Mouse (Mus musculus) spleen, adult 2 months (tissue): ENCODE measurements around the gene Btg2. TPM values are rescaled to one million over a fixed set of nuclear protein-coding genes. Genes with fewer than 3 reads are reported as not detected.
A peak's percentile ranks its signal among the peaks of the same experiment; 100 is the strongest.

Experiments used
- DNase-seq, 2 experiments: peaks; one replicate each; pipeline versions ENCODE4 v3.0.0 to v3.0.0-alpha.2; 2012 to 2021; ENCODE audit warnings: low spot score in 2 of 2, low read depth in 1 of 2
- H3K27ac ChIP-seq: fragments of 200-500 bp; 2 replicates; pipeline ENCODE4 v1.5.1; 2012; ENCODE audit warnings: low read length, inconsistent platforms; ENCODE audit not compliant: insufficient read depth
- H3K27me3 ChIP-seq: fragments of 200-500 bp; 2 replicates; pipeline ENCODE4 v1.6.1; 2012; ENCODE audit warnings: mild to moderate bottlenecking, moderate library complexity, low read length, inconsistent platforms; ENCODE audit not compliant: control insufficient read depth, insufficient read depth
- H3K36me3 ChIP-seq: fragments of 200-500 bp; 2 replicates; pipeline ENCODE4 v1.6.1; 2012; ENCODE audit warnings: mild to moderate bottlenecking, low read length, inconsistent platforms; ENCODE audit not compliant: control insufficient read depth, insufficient read depth
- H3K4me1 ChIP-seq: fragments of 200-500 bp; 2 replicates; pipeline ENCODE4 v1.6.1; 2011; ENCODE audit warnings: inconsistent platforms; ENCODE audit not compliant: control insufficient read depth, insufficient read depth, insufficient read length
- H3K4me3 ChIP-seq: fragments of 200-500 bp; 2 replicates; pipeline ENCODE4 v1.5.1; 2011; ENCODE audit warnings: mild to moderate bottlenecking, inconsistent platforms; ENCODE audit not compliant: insufficient read depth, insufficient read length; ENCODE audit errors: extremely low read depth
- CTCF ChIP-seq: fragments of 200-500 bp; IDR thresholded peaks from 2 replicates; pipeline ENCODE4 v1.5.1; 2011; ENCODE audit warnings: mild to moderate bottlenecking, inconsistent platforms; ENCODE audit not compliant: insufficient read depth, insufficient read length, insufficient replicate concordance; ENCODE audit errors: extremely low read depth
- POLR2A ChIP-seq: fragments of 200-500 bp; IDR thresholded peaks from 2 replicates; pipeline ENCODE4 v1.6.1; 2011; ENCODE audit warnings: low read depth, low read length, inconsistent platforms
- WGBS: fragments of 180-500 bp; shearing (Covaris S2); methylation state at CpG from one replicate; pipeline ENCODE4 v1.1.7; 2018; 5-methylcytosine and 5-hydroxymethylcytosine counted together
- polyA plus RNA-seq: library from polyadenylated mRNA; depleted of rRNA; stranded (reverse); fragments of >200 nt; gene quantifications from 2 replicates; pipeline ENCODE4 v1.2.3, GENCODE M21; 2012; rRNA removed

Gene Btg2
- polyA plus RNA-seq: 115 and 123 TPM in 2 replicates

DNA sequence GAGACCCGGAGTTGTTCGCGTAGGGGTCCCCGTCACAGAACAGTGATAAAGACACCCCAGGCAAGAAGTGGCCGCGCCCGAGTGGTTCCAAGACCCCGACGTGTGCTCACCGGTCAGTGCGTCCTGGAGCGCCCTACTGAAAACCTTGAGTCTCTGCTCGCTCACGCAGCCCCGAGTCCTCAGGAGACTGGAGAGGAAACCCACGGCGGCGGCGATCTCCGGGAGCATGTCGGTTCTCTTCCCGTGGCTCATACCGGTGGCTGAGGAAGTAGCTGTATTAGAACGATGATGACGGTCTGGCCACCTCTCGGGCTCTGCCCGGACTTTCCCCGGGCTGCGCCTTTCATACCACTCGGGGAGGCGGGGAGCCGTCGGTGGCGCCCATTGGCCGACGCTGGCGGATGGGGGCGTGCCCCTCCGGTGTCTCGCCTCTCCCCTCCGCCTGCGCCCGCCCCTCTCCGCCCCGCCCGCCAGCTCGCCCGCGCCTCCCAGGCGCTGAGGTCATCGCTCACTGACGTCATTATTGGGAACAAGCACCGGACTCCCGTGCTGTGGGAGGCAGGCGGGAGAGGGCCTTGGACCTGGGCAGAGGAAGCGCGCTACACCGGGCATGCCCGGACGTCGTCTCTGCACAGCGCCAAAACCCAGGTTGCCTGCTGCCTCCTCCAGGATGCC is at the start of gene Btg2:
Gene Btg2 (minus strand): TSS at position 319 of the 675 bp plus-strand sequence.
- Histone ChIP-seq H3K36me3 (peaks cover 26% of the 10 kb centered on the region), H3K4me3 (peak within 1 kb of the TSS; percentile 95), H3K4me1 (peaks cover 34% of the 10 kb centered on the region), H3K27me3 (no peaks in the 10 kb centered on the region), H3K27ac (peak within 1 kb of the TSS; percentile 88)
- no peak for TF ChIP-seq CTCF
- TF ChIP-seq POLR2A: peak; percentile 100
- WGBS: 1% methylated on average over 58 of the region's 62 CpGs
- DNase-seq: peak; percentile 87 to 97

DNA sequence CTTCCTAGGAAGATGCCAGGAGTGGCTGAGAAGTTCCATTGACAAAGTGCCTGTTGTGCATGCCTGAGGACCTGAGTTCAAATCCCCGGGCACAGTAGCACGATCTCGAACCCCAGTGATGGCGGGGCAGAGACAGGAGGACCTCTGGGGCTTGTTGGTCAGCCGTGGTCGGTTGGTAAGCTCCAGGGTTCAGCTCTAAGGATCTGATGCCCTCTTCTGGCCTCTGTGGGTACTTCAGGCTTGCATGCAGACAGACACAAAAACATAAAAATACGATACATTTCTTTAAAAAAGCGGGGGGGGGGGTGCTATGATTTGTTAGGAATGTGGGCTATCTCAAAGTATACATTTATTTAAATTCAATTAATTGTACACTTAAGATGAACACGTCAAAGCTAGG is 43.3 kb upstream of the Btg2 start:
- H3K4me1 ChIP-seq: no peaks in the 10 kb centered on the region
- no peaks in the 10 kb centered on the region for H3K36me3 ChIP-seq
- H3K27me3 ChIP-seq: 0 out of 2 replicates have a peak, but pooled peaks cover 2% of the 10 kb centered on the region
- 63% methylated on average over 9 of the region's 9 CpGs for WGBS
- TF ChIP-seq POLR2A: no peak
- TF ChIP-seq CTCF: peak; percentile 61; the same call in 1 of the 2 replicates
- no peak overlapping the region for H3K4me3 ChIP-seq
- H3K27ac ChIP-seq: no peak overlapping the region
- no peak for DNase-seq

DNA sequence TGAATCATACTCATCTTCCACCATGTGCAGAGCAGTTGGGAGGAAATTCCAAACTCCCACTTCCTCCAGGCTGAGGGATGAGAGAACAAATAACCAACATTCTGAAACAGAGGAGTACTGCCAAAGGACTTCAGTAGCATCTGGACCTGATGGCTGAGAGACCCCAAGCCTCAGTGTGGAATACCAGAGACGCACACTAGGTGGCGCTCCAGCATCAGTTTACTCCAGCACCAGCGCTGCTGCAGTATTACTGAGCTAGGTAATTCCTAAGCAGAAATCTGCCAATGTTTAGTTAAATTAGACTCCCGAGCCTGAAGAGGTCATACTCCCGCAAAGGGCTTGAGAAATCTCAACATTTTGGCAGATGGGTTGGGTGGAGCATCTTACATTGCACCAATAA is 41.3 kb upstream of the Btg2 start:
- peak; percentile 37 to 70 for DNase-seq
- WGBS: 5% methylated on average over 5 of the region's 5 CpGs
- 0 out of 2 replicates have a peak, but pooled peaks cover 2% of the 10 kb centered on the region for H3K27me3 ChIP-seq
- H3K36me3 ChIP-seq: no peaks in the 10 kb centered on the region
- no peak overlapping the region for H3K27ac ChIP-seq
- TF ChIP-seq CTCF (peak; percentile 76; the same call in 1 of the 2 replicates), POLR2A (no peak)
- H3K4me1 ChIP-seq: no peaks in the 10 kb centered on the region
- no peak overlapping the region for H3K4me3 ChIP-seq

DNA sequence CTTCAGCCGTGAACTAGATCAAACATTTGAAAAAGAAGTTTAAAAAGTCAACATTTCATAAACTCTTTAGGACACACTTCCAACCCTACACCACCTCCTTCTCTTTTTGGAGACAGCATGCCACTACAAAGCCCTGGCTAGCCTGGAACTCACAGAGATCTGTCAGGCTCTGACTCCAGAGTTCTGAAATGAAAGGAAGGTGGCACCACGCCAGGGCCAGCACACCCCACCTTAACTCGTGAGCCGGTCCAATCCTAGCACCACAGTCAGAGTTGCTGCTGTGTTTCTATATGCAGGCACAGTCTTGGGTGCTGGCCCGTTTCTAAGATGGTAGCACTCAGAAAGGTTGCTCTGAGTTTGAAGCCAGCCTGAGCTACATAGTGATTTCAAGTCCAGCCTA is 38.2 kb upstream of the Btg2 start:
- 0 out of 2 replicates have a peak, but pooled peaks cover under 1% of the 10 kb centered on the region for H3K27me3 ChIP-seq
- H3K4me1 ChIP-seq: no peaks in the 10 kb centered on the region
- DNase-seq: no peak
- no peak for TF ChIP-seq CTCF
- TF ChIP-seq POLR2A: no peak
- no peak overlapping the region for H3K27ac ChIP-seq
- WGBS: 76% methylated on average over 5 of the region's 5 CpGs
- H3K36me3 ChIP-seq: no peaks in the 10 kb centered on the region
- H3K4me3 ChIP-seq: no peak overlapping the region

GRCm38 (mm10) chr1:134115424-134115823 is 36.5 kb upstream of the Btg2 start:
- no peak for DNase-seq
- no peak overlapping the region for H3K27ac ChIP-seq
- H3K4me1 ChIP-seq: no peaks in the 10 kb centered on the region
- WGBS: 88% methylated on average over 8 of the region's 8 CpGs
- H3K4me3 ChIP-seq: no peak overlapping the region
- no peaks in the 10 kb centered on the region for H3K27me3 ChIP-seq
- H3K36me3 ChIP-seq: no peaks in the 10 kb centered on the region
- TF ChIP-seq POLR2A (no peak), CTCF (no peak)

- no peak for TF ChIP-seq POLR2A
- TF ChIP-seq CTCF: no peak
- Histone ChIP-seq H3K27me3 (no peaks in the 10 kb centered on the region), H3K27ac (no peak overlapping the region), H3K4me1 (no peaks in the 10 kb centered on the region), H3K4me3 (no peak overlapping the region), H3K36me3 (no peaks in the 10 kb centered on the region)
- no peak for DNase-seq
- 90% methylated on average over 13 of the region's 13 CpGs for WGBS
These were observed 35.8 kb upstream of the Btg2 start for GRCm38 (mm10) chr1:134114730-134115129.

- TF ChIP-seq POLR2A: no peak
- TF ChIP-seq CTCF: no peak
- H3K4me3 ChIP-seq: no peak overlapping the region
- WGBS: 77% methylated on average over 7 of the region's 7 CpGs
- H3K4me1 ChIP-seq: no peaks in the 10 kb centered on the region
- H3K27me3 ChIP-seq: no peaks in the 10 kb centered on the region
- no peak overlapping the region for H3K27ac ChIP-seq
- no peaks in the 10 kb centered on the region for H3K36me3 ChIP-seq
- no peak for DNase-seq
These were observed 35.1 kb upstream of the Btg2 start for GRCm38 (mm10) chr1:134114018-134114417.
